Mouse (Mus musculus) liver, adult 2 months (tissue): ENCODE results near the gene Golt1a. TPM values are rescaled to one million over a fixed set of nuclear protein-coding genes. Genes with fewer than 3 reads are reported as not detected.

ENCODE experiments used
- DNase-seq: peaks from one replicate; pipeline ENCODE4 v3.0.0-alpha.2; 2011; ENCODE audit warnings: low read depth, low spot score; ENCODE audit errors: extremely low read depth
- H3K27ac ChIP-seq: fragments of 200-500 bp; replicated peaks from 2 replicates; pipeline ENCODE4 v1.5.1; 2012; ENCODE audit warnings: low read depth, mild to moderate bottlenecking, control low read depth, inconsistent platforms, low read length; ENCODE audit not compliant: insufficient read depth
- H3K27me3 ChIP-seq: fragments of 200-500 bp; 2 replicates; pipeline ENCODE4 v1.6.1; 2012; ENCODE audit warnings: mild to moderate bottlenecking, moderate library complexity, low read length, inconsistent platforms; ENCODE audit not compliant: control insufficient read depth, insufficient read depth
- H3K36me3 ChIP-seq: fragments of 200-500 bp; 2 replicates; pipeline ENCODE4 v1.6.1; 2012; ENCODE audit warnings: low read length, inconsistent platforms; ENCODE audit not compliant: control insufficient read depth, insufficient read depth
- H3K4me1 ChIP-seq: fragments of 200-500 bp; 2 replicates; pipeline ENCODE4 v1.6.1; 2011; ENCODE audit warnings: low read length; ENCODE audit not compliant: control insufficient read depth, insufficient read depth
- H3K4me3 ChIP-seq: fragments of 200-500 bp; 2 replicates; pipeline ENCODE4 v1.5.1; 2011; ENCODE audit warnings: low read depth, mild to moderate bottlenecking, control low read depth, low read length, moderate library complexity; ENCODE audit not compliant: insufficient read depth
- H3K79me2 ChIP-seq: fragments of 200-500 bp; 2 replicates; pipeline ENCODE4 v1.6.1; 2012; ENCODE audit warnings: inconsistent platforms, mild to moderate bottlenecking, low read length, moderate library complexity; ENCODE audit not compliant: control insufficient read depth, insufficient read depth
- H3K9ac ChIP-seq: fragments of 200-500 bp; 2 replicates; pipeline ENCODE4 v1.6.1; 2012; ENCODE audit warnings: low read depth, mild to moderate bottlenecking, control low read depth, inconsistent platforms, low read length
- CTCF ChIP-seq: fragments of 200-500 bp; IDR thresholded peaks from 2 replicates; pipeline ENCODE4 v1.5.1; 2011; ENCODE audit warnings: low read depth, low read length, control low read depth
- POLR2A ChIP-seq: fragments of 200-500 bp; IDR thresholded peaks from 2 replicates; pipeline ENCODE4 v1.6.1; 2011; ENCODE audit warnings: low read length, control low read depth; ENCODE audit not compliant: insufficient read depth; ENCODE audit errors: extremely low read depth
- WGBS: fragments of 180-500 bp; shearing (Covaris S2); methylation state at CpG from one replicate; pipeline ENCODE4 v1.1.7; 2018; 5-methylcytosine and 5-hydroxymethylcytosine counted together
- polyA plus RNA-seq: library from polyadenylated mRNA; depleted of rRNA; stranded (reverse); fragments of >200 nt; gene quantifications from 2 replicates; pipeline ENCODE4 v1.2.3, GENCODE M21; 2012
- total RNA-seq: library from RNA; depleted of rRNA; stranded (reverse); fragments of >200 nt; gene quantifications from 2 replicates; pipeline ENCODE4 v1.2.3, GENCODE M21; 2014

The Golt1a gene
- total and polyA plus RNA-seq, 2 experiments, result 11.4 to 16.1 TPM

- DNase-seq, result peak; percentile 95
- Histone ChIP-seq H3K4me3 (peak within 1 kb of the TSS; percentile 87), H3K9ac (peak within 1 kb of the TSS; percentile 98), H3K79me2 (peaks cover 18% of the 10 kb centered on the region; the same call in 1 of the 2 replicates), H3K27ac (peak within 1 kb of the TSS; percentile 99), H3K4me1 (peaks cover 30% of the 10 kb centered on the region), H3K27me3 (no peaks in the 10 kb centered on the region), H3K36me3 (no peaks in the 10 kb centered on the region)
- WGBS, result 1% methylated on average over 52 of the region's 52 CpGs
- peak; percentile 79; the same call in 1 of the 2 replicates for TF ChIP-seq POLR2A
- no peak for TF ChIP-seq CTCF
Observed at GRCm38 (mm10) chr1:133363276-133364021, 53.8 kb downstream of the Golt1a start, which contains the start of gene Etnk2. Etnk2 (plus strand) TSS chr1:133363572.

GRCm38 (mm10) chr1:133364022-133364630 is 54.5 kb downstream of the Golt1a start:
- H3K4me1 ChIP-seq, result peaks cover 35% of the 10 kb centered on the region
- H3K79me2 ChIP-seq, result peaks cover 18% of the 10 kb centered on the region; the same call in 1 of the 2 replicates
- peaks cover 4% of the 10 kb centered on the region; the same call in 1 of the 2 replicates for H3K36me3 ChIP-seq
- no peak for TF ChIP-seq CTCF
- TF ChIP-seq POLR2A, result no peak
- peak overlapping the region; percentile 95 for H3K27ac ChIP-seq
- 3% methylated on average over 27 of the region's 27 CpGs for WGBS
- peak overlapping the region; percentile 87 for H3K4me3 ChIP-seq
- no peaks in the 10 kb centered on the region for H3K27me3 ChIP-seq
- peak overlapping the region; percentile 98 for H3K9ac ChIP-seq
- peak; percentile 42 for DNase-seq

- Histone ChIP-seq H3K27ac (peak overlapping the region; percentile 95), H3K4me1 (peaks cover 37% of the 10 kb centered on the region), H3K36me3 (peaks cover 11% of the 10 kb centered on the region; the same call in 1 of the 2 replicates), H3K27me3 (no peaks in the 10 kb centered on the region), H3K4me3 (peak overlapping the region; percentile 87), H3K9ac (peak overlapping the region; percentile 98), H3K79me2 (peaks cover 18% of the 10 kb centered on the region; the same call in 1 of the 2 replicates)
- WGBS, result 19% methylated on average over 2 of the region's 2 CpGs
- no peak for TF ChIP-seq POLR2A
- no peak for TF ChIP-seq CTCF
- DNase-seq, result peak; percentile 55
Observed at GRCm38 (mm10) chr1:133364890-133365289, 55.3 kb downstream of the Golt1a start.

- TF ChIP-seq POLR2A (no peak), CTCF (peak; percentile 50)
- Histone ChIP-seq H3K36me3 (peaks cover 12% of the 10 kb centered on the region; the same call in 1 of the 2 replicates), H3K79me2 (peaks cover 18% of the 10 kb centered on the region; the same call in 1 of the 2 replicates), H3K4me3 (peak overlapping the region; percentile 87), H3K27ac (peak overlapping the region; percentile 95), H3K9ac (peak overlapping the region; percentile 78), H3K4me1 (peaks cover 45% of the 10 kb centered on the region), H3K27me3 (no peaks in the 10 kb centered on the region)
- 18% methylated on average over 10 of the region's 10 CpGs for WGBS
- DNase-seq, result peak; percentile 91
Observed at GRCm38 (mm10) chr1:133366951-133367605, 57.5 kb downstream of the Golt1a start.

DNA sequence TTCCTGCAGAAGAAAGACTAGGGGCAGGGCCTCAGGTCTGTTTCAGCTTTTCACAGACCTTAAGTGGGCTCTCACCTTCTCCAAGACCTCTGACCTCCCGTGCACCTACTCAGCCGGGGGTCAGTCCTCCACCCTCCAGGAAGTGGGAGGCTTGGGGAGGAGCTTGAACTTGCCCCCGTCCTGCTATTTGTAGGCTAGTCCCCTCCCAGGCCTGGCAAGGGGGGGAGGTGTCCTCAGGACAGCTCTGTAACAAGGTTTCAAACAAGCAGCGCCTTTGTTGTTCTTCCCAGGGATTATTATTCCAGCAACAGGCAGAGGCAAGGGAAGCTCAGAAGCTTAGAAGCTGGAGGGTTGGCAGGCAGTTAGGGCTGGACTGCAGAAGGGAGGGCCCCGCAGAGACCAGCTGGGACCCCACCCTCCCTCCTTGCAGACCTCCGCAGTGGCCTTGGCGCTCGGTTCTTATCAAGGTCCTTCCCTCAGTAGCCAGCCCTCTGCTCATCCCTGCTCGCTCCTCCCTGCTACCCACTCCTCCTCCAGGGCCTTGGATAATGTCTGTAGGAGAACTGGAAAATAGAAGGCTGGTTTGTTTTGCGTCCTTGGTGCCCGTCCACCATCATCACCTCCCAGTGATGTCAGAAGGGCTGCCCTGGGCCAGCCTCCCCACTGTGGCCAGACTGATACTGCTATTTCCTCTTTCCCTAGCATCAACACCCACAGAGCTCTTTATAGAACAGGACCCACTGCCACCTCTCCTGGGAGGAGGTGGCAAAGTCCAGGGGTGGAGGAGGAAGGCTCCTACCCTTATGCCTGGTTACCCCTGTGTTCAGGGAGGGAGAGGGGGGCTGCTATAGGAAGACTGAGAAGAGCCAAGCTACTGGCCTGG is 58.2 kb downstream of the Golt1a start:
- 12% methylated on average over 11 of the region's 11 CpGs for WGBS
- TF ChIP-seq CTCF, result no peak
- TF ChIP-seq POLR2A, result 0 out of 2 replicates have a peak, but pooled peaks have one; percentile 5
- no peaks in the 10 kb centered on the region for H3K27me3 ChIP-seq
- peak; percentile 69 for DNase-seq
- peak overlapping the region; percentile 82 for H3K27ac ChIP-seq
- H3K4me1 ChIP-seq, result peaks cover 46% of the 10 kb centered on the region
- peak overlapping the region; percentile 70 for H3K9ac ChIP-seq
- H3K79me2 ChIP-seq, result peaks cover 18% of the 10 kb centered on the region; the same call in 1 of the 2 replicates
- peak overlapping the region; percentile 30 for H3K4me3 ChIP-seq
- peaks cover 16% of the 10 kb centered on the region; the same call in 1 of the 2 replicates for H3K36me3 ChIP-seq
